In genomic region chr1:179170555-179170954, GRCm38 (mm10) we compare ENCODE assay signal across 25 mouse cellular contexts.
"Had no signal": no experiment of that assay in that cellular context is flagged by ENCODE, and none has a peak within 500 bp of the region (broad histone marks: within the 10 kb centered on the region; RNA-seq: fewer than 3 reads in every experiment).

No protein-coding gene starts in this region.

- H3K9me3 ChIP-seq: heart, embryonic 10.5 days; heart, embryonic 12.5 days; hindbrain, embryonic 10.5 days; hindbrain, embryonic 12.5 days; intestine, embryonic 15.5 days; limb, embryonic 12.5 days; liver, embryonic 13.5 days; liver, embryonic 15.5 days had no signal

- H3K9ac ChIP-seq: heart, embryonic 12.5 days; hindbrain, embryonic 12.5 days; hindbrain, embryonic 14.5 days; intestine, embryonic 15.5 days; limb, embryonic 12.5 days; liver, embryonic 13.5 days; liver, embryonic 15.5 days; liver, postnatal 0 days had no signal

- DNase-seq: gastrocnemius, adult 2 months; gastrocnemius, postnatal 10 days; gastrocnemius, postnatal 25 days; heart, postnatal 10 days; heart, postnatal 4 days; kidney, adult 18-20 months; kidney, adult 9 months; kidney, postnatal 10 days; kidney, postnatal 4 days; left cerebral cortex, postnatal 4 days; liver; liver, embryonic 13.5 days; liver, postnatal 0 days had no signal

- ATAC-seq: hindbrain, embryonic 16.5 days had no signal

- H3K4me2 ChIP-seq: heart, embryonic 12.5 days; hindbrain, embryonic 12.5 days; hindbrain, embryonic 14.5 days; intestine, embryonic 15.5 days; limb, embryonic 12.5 days; liver, embryonic 11.5 days; liver, embryonic 13.5 days; liver, embryonic 15.5 days had no signal

- H3K4me1 ChIP-seq: hindbrain, embryonic 12.5 days; intestine, embryonic 15.5 days had no signal

- H3K4me3 ChIP-seq: gastrocnemius, adult 2 months; heart, embryonic 10.5 days; heart, embryonic 12.5 days; hindbrain, embryonic 10.5 days; hindbrain, embryonic 12.5 days; intestine, embryonic 15.5 days; layer of hippocampus, adult 2 months; left cerebral cortex, adult 2 months; limb, embryonic 12.5 days; liver, embryonic 13.5 days; liver, embryonic 15.5 days had no signal

- H3K27ac ChIP-seq: gastrocnemius, adult 2 months; heart, embryonic 10.5 days; hindbrain, embryonic 10.5 days; hindbrain, embryonic 12.5 days; hindbrain, embryonic 14.5 days; intestine, embryonic 15.5 days; layer of hippocampus, adult 2 months; left cerebral cortex, adult 2 months; limb, embryonic 12.5 days; liver, embryonic 13.5 days; liver, embryonic 15.5 days had no signal

- H3K36me3 ChIP-seq: heart, embryonic 10.5 days; heart, embryonic 12.5 days; hindbrain, embryonic 10.5 days; hindbrain, embryonic 12.5 days; intestine, embryonic 15.5 days; limb, embryonic 12.5 days; liver, embryonic 13.5 days; liver, embryonic 15.5 days had no signal

- H3K27me3 ChIP-seq: heart, embryonic 12.5 days; hindbrain, embryonic 12.5 days; intestine, embryonic 15.5 days; limb, embryonic 12.5 days; liver, embryonic 13.5 days; liver, embryonic 15.5 days had no signal
